Mouse (Mus musculus) ES-Bruce4 (cell line): ENCODE data around the gene Ank3. TPM values are rescaled to one million over a fixed set of nuclear protein-coding genes. Genes with fewer than 3 reads are reported as not detected.

ENCODE experiments used
- H3K27ac ChIP-seq: 2 replicates; pipeline ENCODE4 v1.5.1; 2012; ENCODE audit warnings: low read length, inconsistent platforms; ENCODE audit not compliant: insufficient read depth
- H3K27me3 ChIP-seq: 2 replicates; pipeline ENCODE4 v1.6.1; 2012; ENCODE audit warnings: mild to moderate bottlenecking, low read length, inconsistent platforms; ENCODE audit not compliant: control insufficient read depth, poor library complexity, insufficient read depth, severe bottlenecking
- H3K36me3 ChIP-seq: 2 replicates; pipeline ENCODE4 v1.6.1; 2012; ENCODE audit warnings: inconsistent platforms, mild to moderate bottlenecking, low read length, moderate library complexity; ENCODE audit not compliant: control insufficient read depth, poor library complexity, insufficient read depth, severe bottlenecking
- H3K4me1 ChIP-seq: one replicate; pipeline ENCODE4 v1.8.1; 2011; ENCODE audit warnings: low read length; ENCODE audit not compliant: control insufficient read depth, insufficient read depth
- H3K4me3 ChIP-seq: 2 replicates; pipeline ENCODE4 v1.5.1; 2011; ENCODE audit warnings: low read depth, mild to moderate bottlenecking, low read length
- H3K9ac ChIP-seq: 2 replicates; pipeline ENCODE4 v1.6.1; 2012; ENCODE audit warnings: low read depth, mild to moderate bottlenecking, inconsistent platforms; ENCODE audit not compliant: poor library complexity, severe bottlenecking
- H3K9me3 ChIP-seq: replicated peaks from 2 replicates; pipeline ENCODE4 v1.6.1; 2012; ENCODE audit warnings: mild to moderate bottlenecking, low read length, inconsistent platforms; ENCODE audit not compliant: control insufficient read depth, poor library complexity, insufficient read depth, severe bottlenecking
- CTCF ChIP-seq: IDR thresholded peaks from one replicate; pipeline ENCODE4 v1.8.1; 2011; ENCODE audit warnings: low read depth, low read length
- EP300 ChIP-seq: IDR thresholded peaks from 2 replicates; pipeline ENCODE4 v1.6.1; 2011; ENCODE audit warnings: low read depth, low read length; ENCODE audit not compliant: insufficient read depth
- POLR2A ChIP-seq: IDR thresholded peaks from one replicate; pipeline ENCODE4 v1.8.1; 2011; ENCODE audit warnings: low read length; ENCODE audit not compliant: insufficient read depth
- polyA plus RNA-seq: library from polyadenylated mRNA; stranded (reverse); fragments of >200 nt; gene quantifications from 2 replicates; pipeline ENCODE4 v1.2.4, GENCODE M21; 2011; ENCODE audit warnings: low read depth; ENCODE audit not compliant: missing spikeins, insufficient read depth, insufficient read length

The Ank3 gene
- polyA plus RNA-seq, 1 experiment: 61.0 TPM

DNA sequence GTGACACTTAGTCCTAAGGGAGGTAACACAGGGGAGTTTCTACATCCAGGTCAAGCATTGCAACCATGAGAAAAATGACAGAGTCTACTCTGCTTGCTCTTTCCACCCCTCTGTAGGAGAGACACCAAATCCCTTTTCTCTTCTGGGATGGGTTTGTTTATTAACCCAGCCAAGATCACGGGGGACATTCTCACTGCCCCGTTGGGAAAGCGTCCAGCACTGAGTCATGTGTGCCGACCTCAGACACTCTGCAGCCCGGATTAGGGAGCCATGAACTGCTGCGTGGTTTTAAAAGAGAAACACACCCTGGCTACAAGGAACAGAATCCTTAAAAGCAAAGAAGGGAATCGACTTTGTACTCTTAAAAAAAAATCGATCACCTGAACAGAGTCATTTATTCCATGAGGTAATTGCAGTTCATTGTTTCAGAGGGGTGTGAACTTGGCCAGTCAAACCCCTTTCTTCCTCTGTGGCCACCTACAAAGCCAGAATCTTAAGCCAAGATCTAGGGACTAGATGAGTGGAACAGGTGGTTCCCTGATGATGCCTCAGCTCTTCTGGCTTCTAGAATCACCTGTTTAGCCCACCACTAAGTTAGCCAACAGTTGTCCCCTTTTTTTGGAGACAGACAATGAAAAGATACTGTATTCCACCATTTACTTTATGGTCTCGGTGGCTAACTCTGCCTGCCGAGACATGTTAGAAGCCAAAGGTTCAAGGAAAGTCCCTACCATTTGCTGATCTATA, 518.3 kb downstream of the Ank3 start:
- TF ChIP-seq POLR2A (no peak), CTCF (no peak), EP300 (no peak)
- H3K9ac ChIP-seq: no peak overlapping the region
- no peaks in the 10 kb centered on the region for H3K36me3 ChIP-seq
- no peak overlapping the region for H3K27ac ChIP-seq
- no peaks in the 10 kb centered on the region for H3K4me1 ChIP-seq
- H3K9me3 ChIP-seq: no peaks in the 10 kb centered on the region
- H3K27me3 ChIP-seq: no peaks in the 10 kb centered on the region
- no peak overlapping the region for H3K4me3 ChIP-seq

DNA sequence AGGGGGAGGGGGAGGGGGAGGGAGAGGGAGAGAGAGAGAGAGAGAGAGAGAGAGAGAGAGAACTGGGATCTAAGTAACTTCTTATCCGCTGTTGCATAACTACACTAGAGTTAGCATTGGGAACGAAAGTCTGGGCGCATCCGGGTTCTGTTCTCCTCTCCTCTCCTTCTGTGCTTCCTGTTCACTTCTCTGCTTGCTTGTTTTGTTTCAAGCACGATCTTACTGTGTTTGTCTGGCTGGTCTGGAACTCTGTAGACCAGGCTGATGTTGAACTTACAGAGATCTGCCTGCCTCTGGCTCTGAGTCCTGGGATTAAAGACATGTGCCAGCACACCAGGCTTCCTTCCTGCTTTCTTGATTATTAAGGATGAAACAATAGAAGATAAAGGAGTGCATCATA, 519.1 kb downstream of the Ank3 start:
- no peaks in the 10 kb centered on the region for H3K36me3 ChIP-seq

DNA sequence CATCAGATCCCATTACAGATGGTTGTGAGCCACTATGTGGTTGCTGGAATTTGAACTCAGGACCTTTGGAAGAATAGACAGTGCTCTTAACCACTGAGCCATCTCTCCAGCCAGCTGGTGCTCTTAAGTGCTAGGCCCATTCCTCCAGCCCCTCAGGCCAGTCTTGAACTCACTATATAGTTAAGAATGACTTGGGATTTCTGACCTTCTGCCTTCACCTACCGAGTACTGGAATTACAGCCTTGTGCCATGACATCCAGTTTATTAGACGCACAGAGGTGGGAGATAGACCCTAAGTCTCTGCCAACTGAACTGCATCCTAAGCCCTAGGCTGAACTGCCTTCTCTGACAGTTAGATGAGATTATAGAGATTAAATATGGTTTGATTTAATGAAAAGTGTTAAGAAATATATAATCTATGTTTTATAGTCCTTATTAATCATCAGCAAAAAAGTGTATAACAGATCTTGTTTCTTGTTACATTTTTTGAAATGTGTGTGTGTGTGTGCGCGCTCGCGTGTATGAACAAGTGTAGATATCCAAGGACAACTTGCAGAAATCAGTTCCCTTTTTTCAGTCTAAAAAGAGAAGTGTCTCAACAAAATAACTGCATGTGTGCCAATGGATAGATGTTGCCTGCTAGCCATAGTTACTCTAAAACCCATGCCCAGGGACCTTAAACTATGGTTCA, 520.0 kb downstream of the Ank3 start:
- Histone ChIP-seq H3K27me3 (no peaks in the 10 kb centered on the region), H3K4me1 (no peaks in the 10 kb centered on the region), H3K9me3 (no peaks in the 10 kb centered on the region), H3K36me3 (no peaks in the 10 kb centered on the region), H3K9ac (no peak overlapping the region), H3K4me3 (no peak overlapping the region), H3K27ac (no peak overlapping the region)
- TF ChIP-seq CTCF (no peak), POLR2A (no peak), EP300 (no peak)

More for the DNA sequence above, 519.1 kb downstream of the Ank3 start:
- Histone ChIP-seq H3K4me3 (no peak overlapping the region), H3K27me3 (no peaks in the 10 kb centered on the region), H3K4me1 (no peaks in the 10 kb centered on the region), H3K9me3 (no peaks in the 10 kb centered on the region), H3K27ac (no peak overlapping the region), H3K9ac (no peak overlapping the region)
- TF ChIP-seq CTCF: no peak
- TF ChIP-seq POLR2A: no peak
- TF ChIP-seq EP300: no peak

DNA sequence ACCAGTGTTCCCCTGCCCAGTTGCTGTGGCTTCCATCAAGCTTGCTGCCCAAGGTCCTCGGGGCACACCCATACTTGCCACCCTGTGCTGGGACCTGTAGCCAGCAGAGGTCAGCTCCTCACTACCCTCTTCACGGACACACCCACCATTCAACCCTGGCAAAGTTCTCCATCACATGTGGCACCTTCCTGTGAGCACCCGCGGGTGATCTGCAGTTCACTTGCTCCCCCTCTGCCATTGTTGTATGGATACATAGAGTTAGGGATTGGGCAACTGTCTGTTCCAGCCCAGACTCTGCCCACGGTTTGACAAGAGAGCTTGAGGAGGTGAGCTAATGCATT, 520.5 kb downstream of the Ank3 start:
- TF ChIP-seq EP300 (no peak), POLR2A (no peak), CTCF (no peak)
- Histone ChIP-seq H3K27ac (no peak overlapping the region), H3K9ac (no peak overlapping the region), H3K27me3 (no peaks in the 10 kb centered on the region), H3K4me3 (no peak overlapping the region), H3K4me1 (no peaks in the 10 kb centered on the region), H3K9me3 (no peaks in the 10 kb centered on the region), H3K36me3 (no peaks in the 10 kb centered on the region)

DNA sequence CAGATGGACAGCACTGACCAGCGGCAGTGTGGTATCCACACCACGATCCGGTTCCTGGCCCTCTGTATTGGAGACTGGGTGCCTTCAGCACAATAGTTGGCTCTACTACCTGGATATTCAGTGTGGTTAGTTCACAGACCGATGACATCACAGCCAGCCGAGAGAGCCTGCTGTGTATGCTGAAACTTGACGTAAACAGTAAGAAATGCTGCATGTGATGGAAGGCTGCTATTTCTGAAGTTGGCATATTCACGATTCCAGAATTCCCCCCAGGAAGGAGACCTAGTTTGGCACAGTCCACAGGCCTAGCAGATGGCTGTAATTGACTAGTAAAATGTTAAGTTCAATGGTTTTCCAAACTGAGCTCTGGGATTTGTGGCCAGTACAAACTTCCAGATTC, 521.2 kb downstream of the Ank3 start:
- H3K4me3 ChIP-seq: no peak overlapping the region
- no peaks in the 10 kb centered on the region for H3K9me3 ChIP-seq
- no peaks in the 10 kb centered on the region for H3K36me3 ChIP-seq
- TF ChIP-seq EP300: no peak
- no peak for TF ChIP-seq CTCF
- no peak for TF ChIP-seq POLR2A
- no peak overlapping the region for H3K9ac ChIP-seq
- H3K27me3 ChIP-seq: no peaks in the 10 kb centered on the region
- no peaks in the 10 kb centered on the region for H3K4me1 ChIP-seq
- H3K27ac ChIP-seq: no peak overlapping the region

DNA sequence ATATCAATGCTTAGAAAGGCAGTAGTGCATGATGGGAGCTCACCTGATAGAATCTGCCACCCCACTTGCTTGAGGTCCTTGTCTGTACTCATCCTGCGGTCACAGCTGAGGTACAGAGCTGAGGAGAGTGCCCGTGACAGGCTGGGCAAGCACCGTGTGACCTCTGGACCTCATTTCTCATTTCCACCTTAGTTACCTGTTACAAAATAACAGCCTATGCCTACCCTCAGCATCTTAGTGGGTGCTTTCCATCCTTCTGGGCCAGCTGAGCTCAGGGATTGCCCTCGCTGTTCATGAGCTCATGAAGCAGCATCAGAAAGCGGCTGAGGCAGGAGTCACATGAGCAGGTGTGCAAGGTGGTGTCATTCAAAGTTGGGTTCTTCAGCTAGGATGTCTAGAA, 523.5 kb downstream of the Ank3 start:
- H3K9ac ChIP-seq: no peak overlapping the region

More for the DNA sequence above, 523.5 kb downstream of the Ank3 start:
- Histone ChIP-seq H3K9me3 (no peaks in the 10 kb centered on the region), H3K36me3 (no peaks in the 10 kb centered on the region), H3K27me3 (no peaks in the 10 kb centered on the region), H3K4me1 (no peaks in the 10 kb centered on the region), H3K4me3 (no peak overlapping the region), H3K27ac (no peak overlapping the region)
- TF ChIP-seq EP300: no peak
- no peak for TF ChIP-seq POLR2A
- TF ChIP-seq CTCF: no peak
